Mouse (Mus musculus): Measurements from ENCODE around the gene Rara.

GRCm38 (mm10) chr11:98942923-98943641 lies 15.5 kb downstream of the Rara start:
- TF ChIP-seq CTCF (IDR thresholded peaks at IDR 0.05; ENCODE audit: borderline replicate concordance, control insufficient read depth, extremely low read depth, insufficient read depth, low read length, poor library complexity) (no peak), POLR2A (IDR thresholded peaks at IDR 0.05; ENCODE audit: control insufficient read depth, extremely low read depth, insufficient read depth, low read length, poor library complexity) (no peak)
